Mouse (Mus musculus): Measurements from ENCODE around the gene Erlin1. TPM values are rescaled to one million over a fixed set of nuclear protein-coding genes. Genes with fewer than 3 reads are reported as not detected.

Gene Erlin1
- polyA plus RNA-seq, 1 experiment, result 28.3 TPM

GRCm38 (mm10) chr19:44106831-44107660 lies 37.5 kb upstream of the Erlin1 start, which contains the start of gene Chuk:
TSS of gene Chuk (minus strand) at chr19:44107480.
- H3K27me3 ChIP-seq (replicated peaks; ENCODE audit: control insufficient read depth, insufficient read depth, low read length), result no peaks in the 10 kb centered on the region
- H3K4me3 ChIP-seq (ENCODE audit: insufficient read depth, low read depth, low read length), result peak within 1 kb of the TSS; percentile 70
- WGBS, result under 1% methylated on average over 67 of the region's 67 CpGs
- H3K36me3 ChIP-seq (ENCODE audit: control insufficient read depth, insufficient read depth, low read length), result no peaks in the 10 kb centered on the region; the same call in 1 of the 2 replicates
- TF ChIP-seq POLR2A (IDR thresholded peaks at IDR 0.05; ENCODE audit: low read depth, low read length), result peak; percentile 48
- TF ChIP-seq CTCF (conservative IDR thresholded peaks at IDR 0.05; ENCODE audit: insufficient read depth, insufficient read length, low read depth, low read length), result no peak
- DNase-seq, result peak; percentile 98
- peak within 1 kb of the TSS; percentile 61 for H3K27ac ChIP-seq (ENCODE audit: insufficient read depth, low read depth, low read length)
- H3K4me1 ChIP-seq (ENCODE audit: control insufficient read depth, insufficient read depth, low read length), result peaks cover 35% of the 10 kb centered on the region; the same call in 1 of the 2 replicates

DNA sequence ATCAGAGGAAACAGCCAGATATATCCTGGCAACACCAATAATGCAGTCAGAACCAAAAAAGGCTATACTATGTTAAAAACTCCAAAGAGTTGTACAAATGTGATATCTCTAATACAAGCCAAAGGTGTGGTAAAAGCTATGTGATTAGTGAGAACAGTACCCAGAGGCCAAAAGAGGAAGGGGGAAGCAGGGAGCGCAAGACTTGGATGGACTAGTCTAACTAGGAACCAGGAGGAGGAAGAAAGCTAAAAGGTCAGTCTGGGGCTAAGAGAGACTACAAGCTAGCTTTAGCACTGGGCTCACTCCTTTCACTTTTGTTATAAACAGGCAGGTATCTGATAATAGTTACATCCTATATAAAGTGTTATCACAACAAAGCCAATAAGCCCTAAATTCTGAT lies 34.8 kb upstream of the Erlin1 start:
- peaks cover 2% of the 10 kb centered on the region for H3K36me3 ChIP-seq (ENCODE audit: control insufficient read depth, insufficient read depth, low read length)
- WGBS, result 59% methylated on average over 1 of the region's 1 CpGs
- peaks cover 22% of the 10 kb centered on the region; the same call in 1 of the 2 replicates for H3K4me1 ChIP-seq (ENCODE audit: control insufficient read depth, insufficient read depth, low read length)
- H3K27me3 ChIP-seq (replicated peaks; ENCODE audit: control insufficient read depth, insufficient read depth, low read length), result no peaks in the 10 kb centered on the region
- H3K4me3 ChIP-seq (ENCODE audit: insufficient read depth, low read depth, low read length), result no peak overlapping the region
- TF ChIP-seq POLR2A (IDR thresholded peaks at IDR 0.05; ENCODE audit: low read depth, low read length) (no peak), CTCF (conservative IDR thresholded peaks at IDR 0.05; ENCODE audit: insufficient read depth, insufficient read length, low read depth, low read length) (no peak)
- no peak overlapping the region for H3K27ac ChIP-seq (ENCODE audit: insufficient read depth, low read depth, low read length)
- no peak for DNase-seq

- TF ChIP-seq CTCF (conservative IDR thresholded peaks at IDR 0.05; ENCODE audit: insufficient read depth, insufficient read length, low read depth, low read length) (no peak), POLR2A (IDR thresholded peaks at IDR 0.05; ENCODE audit: low read depth, low read length) (no peak)
- peaks cover 6% of the 10 kb centered on the region for H3K36me3 ChIP-seq (ENCODE audit: control insufficient read depth, insufficient read depth, low read length)
- peaks cover 16% of the 10 kb centered on the region; the same call in 1 of the 2 replicates for H3K4me1 ChIP-seq (ENCODE audit: control insufficient read depth, insufficient read depth, low read length)
- 64% methylated on average over 3 of the region's 3 CpGs for WGBS
- no peak for DNase-seq
- no peak overlapping the region for H3K4me3 ChIP-seq (ENCODE audit: insufficient read depth, low read depth, low read length)
- no peaks in the 10 kb centered on the region for H3K27me3 ChIP-seq (replicated peaks; ENCODE audit: control insufficient read depth, insufficient read depth, low read length)
- H3K27ac ChIP-seq (ENCODE audit: insufficient read depth, low read depth, low read length), result no peak overlapping the region
Measured at GRCm38 (mm10) chr19:44103001-44103400, 33.4 kb upstream of the Erlin1 start.

GRCm38 (mm10) chr19:44100840-44101239 lies 31.3 kb upstream of the Erlin1 start:
- Histone ChIP-seq H3K4me1 (ENCODE audit: control insufficient read depth, insufficient read depth, low read length) (peaks cover 10% of the 10 kb centered on the region; the same call in 1 of the 2 replicates), H3K36me3 (ENCODE audit: control insufficient read depth, insufficient read depth, low read length) (peaks cover 15% of the 10 kb centered on the region), H3K27ac (ENCODE audit: insufficient read depth, low read depth, low read length) (no peak overlapping the region), H3K27me3 (replicated peaks; ENCODE audit: control insufficient read depth, insufficient read depth, low read length) (no peaks in the 10 kb centered on the region), H3K4me3 (ENCODE audit: insufficient read depth, low read depth, low read length) (no peak overlapping the region)
- no peak for TF ChIP-seq POLR2A (IDR thresholded peaks at IDR 0.05; ENCODE audit: low read depth, low read length)
- no peak for TF ChIP-seq CTCF (conservative IDR thresholded peaks at IDR 0.05; ENCODE audit: insufficient read depth, insufficient read length, low read depth, low read length)
- DNase-seq, result no peak

GRCm38 (mm10) chr19:44086278-44086677 lies 16.7 kb upstream of the Erlin1 start:
- Histone ChIP-seq H3K4me3 (ENCODE audit: insufficient read depth, low read depth, low read length) (no peak overlapping the region), H3K27me3 (replicated peaks; ENCODE audit: control insufficient read depth, insufficient read depth, low read length) (no peaks in the 10 kb centered on the region), H3K4me1 (ENCODE audit: control insufficient read depth, insufficient read depth, low read length) (no peaks in the 10 kb centered on the region), H3K27ac (ENCODE audit: insufficient read depth, low read depth, low read length) (no peak overlapping the region), H3K36me3 (ENCODE audit: control insufficient read depth, insufficient read depth, low read length) (peaks cover 20% of the 10 kb centered on the region)
- no peak for DNase-seq
- WGBS, result 72% methylated on average over 3 of the region's 3 CpGs
- TF ChIP-seq POLR2A (IDR thresholded peaks at IDR 0.05; ENCODE audit: low read depth, low read length) (no peak), CTCF (conservative IDR thresholded peaks at IDR 0.05; ENCODE audit: insufficient read depth, insufficient read length, low read depth, low read length) (no peak)

- H3K36me3 ChIP-seq (ENCODE audit: control insufficient read depth, insufficient read depth, low read length), result peaks cover 6% of the 10 kb centered on the region
- 79% methylated on average over 2 of the region's 2 CpGs for WGBS
Measured at GRCm38 (mm10) chr19:44080920-44081319, 11.3 kb upstream of the Erlin1 start.

GRCm38 (mm10) chr19:44080023-44080422 lies 10.4 kb upstream of the Erlin1 start:
- whole genome bisulfite sequencing, result 75% methylated on average over 2 of the region's 2 CpGs
- Histone ChIP-seq H3K4me1 (ENCODE audit: control insufficient read depth, insufficient read depth, low read length) (no peaks in the 10 kb centered on the region), H3K36me3 (ENCODE audit: control insufficient read depth, insufficient read depth, low read length) (peaks cover 10% of the 10 kb centered on the region), H3K27ac (ENCODE audit: insufficient read depth, low read depth, low read length) (no peak overlapping the region), H3K4me3 (ENCODE audit: insufficient read depth, low read depth, low read length) (no peak overlapping the region), H3K27me3 (replicated peaks; ENCODE audit: control insufficient read depth, insufficient read depth, low read length) (no peaks in the 10 kb centered on the region)
- DNase-seq, result no peak
- no peak for TF ChIP-seq POLR2A (IDR thresholded peaks at IDR 0.05; ENCODE audit: low read depth, low read length)
- TF ChIP-seq CTCF (conservative IDR thresholded peaks at IDR 0.05; ENCODE audit: insufficient read depth, insufficient read length, low read depth, low read length), result no peak

More at GRCm38 (mm10) chr19:44080920-44081319, 11.3 kb upstream of the Erlin1 start:
- no peak for TF ChIP-seq CTCF (conservative IDR thresholded peaks at IDR 0.05; ENCODE audit: insufficient read depth, insufficient read length, low read depth, low read length)
- TF ChIP-seq POLR2A (IDR thresholded peaks at IDR 0.05; ENCODE audit: low read depth, low read length), result no peak
- Histone ChIP-seq H3K4me3 (ENCODE audit: insufficient read depth, low read depth, low read length) (no peak overlapping the region), H3K4me1 (ENCODE audit: control insufficient read depth, insufficient read depth, low read length) (no peaks in the 10 kb centered on the region), H3K27me3 (replicated peaks; ENCODE audit: control insufficient read depth, insufficient read depth, low read length) (no peaks in the 10 kb centered on the region), H3K27ac (ENCODE audit: insufficient read depth, low read depth, low read length) (no peak overlapping the region)
- no peak for DNase-seq

All from kidney, adult 2 months (tissue).